Mouse (Mus musculus) megakaryocyte, embryonic 14.5 days (primary cell): ENCODE measurements around the gene Tmem119.

Experiments
- FLI1 ChIP-seq: IDR thresholded peaks from 2 replicates; pipeline ENCODE4 v1.6.1; 2012; ENCODE audit warnings: low read length, inconsistent platforms, mixed read lengths
- GATA1 ChIP-seq: IDR thresholded peaks from 3 replicates; pipeline ENCODE4 v1.6.1; 2012; ENCODE audit warnings: mixed read lengths, low read length, inconsistent platforms, borderline replicate concordance

DNA sequence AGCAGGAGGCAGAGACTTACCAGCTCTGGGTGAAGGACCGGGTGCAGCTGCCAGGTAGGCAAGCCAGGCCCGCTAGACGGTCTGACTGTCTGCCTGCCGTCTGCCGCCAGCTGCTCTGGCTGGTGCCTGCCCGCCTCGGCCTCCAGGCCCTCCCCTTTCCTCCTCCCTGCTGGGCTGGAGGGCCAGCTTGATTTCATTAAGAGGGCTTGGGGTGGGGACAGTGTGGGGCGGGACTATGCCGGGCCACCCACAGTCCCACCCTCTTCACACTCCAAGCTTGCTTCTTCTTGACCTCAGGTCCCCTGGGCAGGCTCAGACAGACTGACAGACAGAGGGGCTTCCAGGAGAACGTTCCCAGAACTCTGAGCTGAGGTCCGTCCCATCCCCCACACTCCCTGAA lies at the start of gene Tmem119:
- TF ChIP-seq GATA1: no peak
- no peak for TF ChIP-seq FLI1
